Mouse (Mus musculus) liver, adult (tissue): ENCODE measurements at regions not wholly inside any gene's neighbourhood (a gene's known extent, or its start where the extent isn't known, plus 50 kb on each side); places are given as distances from the start of the nearest gene placed in this dataset.
A peak's percentile ranks its signal among the peaks of the same experiment; 100 is the strongest.

ENCODE experiments used
- GATA4 ChIP-seq: IDR thresholded peaks from 2 replicates; pipeline ENCODE4 v1.6.1; 2014; ENCODE audit warnings: mild to moderate bottlenecking, low read length; ENCODE audit not compliant: insufficient replicate concordance

DNA sequence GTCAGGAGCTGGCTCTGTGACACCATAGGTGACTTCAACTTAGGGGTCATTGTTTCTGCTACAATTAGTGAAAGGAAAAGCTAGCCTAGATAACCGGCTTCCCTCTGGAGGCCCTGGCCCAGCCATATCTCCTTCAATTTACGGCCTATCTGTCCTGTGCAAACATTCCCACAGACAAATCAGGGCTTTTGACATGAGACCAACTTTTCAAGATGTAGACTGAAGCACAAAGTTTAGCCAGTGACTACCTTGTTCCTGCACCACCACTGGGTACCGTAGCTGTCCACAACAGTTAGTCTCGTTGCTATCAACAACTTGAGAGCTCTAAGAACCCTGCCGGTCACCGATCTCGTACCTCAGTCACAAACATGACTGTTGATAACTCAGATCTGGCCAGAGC lies 402.9 kb upstream of the Rgma start:
- no peak for TF ChIP-seq GATA4

DNA sequence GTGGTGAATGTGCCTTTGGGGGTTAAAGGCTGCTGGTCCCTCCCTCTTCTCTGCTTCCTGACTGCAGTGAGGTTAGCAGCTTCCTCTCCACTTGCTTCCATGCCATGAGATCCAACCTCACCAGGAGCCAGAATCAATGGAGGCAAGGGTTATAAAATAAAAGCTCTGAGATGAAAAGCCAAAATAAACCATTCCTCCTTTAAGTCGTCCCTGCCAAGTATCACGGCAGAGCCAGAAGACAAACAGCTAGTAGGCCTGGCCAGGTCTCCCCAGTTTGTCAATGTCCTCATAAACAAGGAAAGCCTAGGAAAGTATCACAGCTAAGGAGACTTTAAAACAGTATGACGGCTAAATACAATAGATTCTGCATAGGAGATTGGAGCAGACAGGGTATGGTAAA lies 401.5 kb upstream of the Rgma start:
- no peak for TF ChIP-seq GATA4

- no peak for TF ChIP-seq GATA4
Observed at GRCm38 (mm10) chr7:72974384-72974783, 400.9 kb upstream of the Rgma start.

DNA sequence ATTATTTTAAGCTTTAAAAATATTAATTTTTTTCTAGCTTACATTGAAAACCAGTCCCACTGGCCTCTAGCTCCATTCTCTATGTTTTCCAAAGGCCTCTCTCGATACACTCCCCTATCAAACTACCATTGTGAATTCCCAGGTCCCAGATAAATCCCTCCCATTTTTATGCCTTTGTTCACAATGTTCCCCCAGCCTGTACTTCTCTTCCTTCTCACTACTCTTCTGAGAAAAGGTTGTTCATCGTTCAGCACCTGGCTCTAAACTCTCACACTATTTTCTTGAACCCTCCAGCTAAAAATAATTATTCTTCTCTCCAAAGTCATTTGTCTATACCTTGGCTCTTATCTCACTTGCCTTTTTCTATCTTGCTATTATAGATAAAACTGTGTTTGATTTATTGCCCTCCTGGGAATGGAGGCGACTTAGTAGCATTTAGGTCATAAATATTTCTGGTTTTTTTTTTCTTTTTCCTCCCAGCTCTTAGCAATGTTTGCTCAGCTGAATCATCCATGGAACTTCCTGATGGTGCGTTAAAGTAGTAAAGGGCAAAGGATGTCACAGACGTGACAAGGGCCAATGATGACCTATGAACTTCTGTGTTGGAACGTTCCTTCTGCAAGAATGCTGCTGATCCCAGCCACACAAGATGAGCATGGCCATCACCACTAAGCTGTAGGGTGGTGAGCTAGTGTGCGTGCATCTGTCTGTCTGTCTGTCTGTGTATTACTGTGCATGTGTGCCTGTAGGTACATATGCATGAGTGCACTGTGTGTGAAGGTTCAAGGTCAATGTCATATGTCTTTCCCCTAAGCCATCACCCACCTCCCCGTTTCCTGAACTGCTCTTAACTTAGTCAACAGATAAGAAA lies 384.5 kb upstream of the Rgma start:
- no peak for TF ChIP-seq GATA4

- no peak for TF ChIP-seq GATA4
Observed at GRCm38 (mm10) chr7:72998374-72998773, 376.9 kb upstream of the Rgma start.

- TF ChIP-seq GATA4, result no peak
Observed at GRCm38 (mm10) chr7:73019151-73019550, 356.2 kb upstream of the Rgma start.

DNA sequence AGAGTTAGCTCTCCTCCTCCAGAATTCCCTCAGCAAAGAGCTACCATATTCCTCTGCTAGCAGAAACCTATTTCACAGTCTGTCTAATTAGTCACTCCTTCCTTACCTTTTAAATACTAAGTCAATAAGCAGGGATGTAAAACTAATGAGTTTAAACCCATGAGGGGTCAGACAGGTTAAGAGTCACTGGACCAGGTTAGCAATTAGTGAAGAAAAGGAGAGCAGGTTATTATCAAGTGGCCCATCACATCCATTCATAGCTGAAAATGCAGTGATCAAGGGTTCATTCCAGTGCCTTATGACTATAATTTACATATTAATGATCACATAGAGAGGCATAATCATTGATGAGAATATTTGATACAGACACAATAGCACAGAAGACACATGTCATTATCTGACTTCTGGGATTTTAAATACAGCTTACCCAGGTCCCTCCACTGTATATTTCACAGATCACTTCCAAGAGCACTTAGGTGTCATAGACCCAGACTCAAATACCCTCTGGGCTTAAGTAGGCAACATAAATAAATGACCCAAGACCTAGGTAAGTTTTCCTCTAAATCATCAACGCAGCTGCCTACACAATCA lies 355.4 kb upstream of the Rgma start:
- no peak for TF ChIP-seq GATA4

GRCm38 (mm10) chr7:73021786-73022185 lies 353.5 kb upstream of the Rgma start:
- TF ChIP-seq GATA4, result no peak

DNA sequence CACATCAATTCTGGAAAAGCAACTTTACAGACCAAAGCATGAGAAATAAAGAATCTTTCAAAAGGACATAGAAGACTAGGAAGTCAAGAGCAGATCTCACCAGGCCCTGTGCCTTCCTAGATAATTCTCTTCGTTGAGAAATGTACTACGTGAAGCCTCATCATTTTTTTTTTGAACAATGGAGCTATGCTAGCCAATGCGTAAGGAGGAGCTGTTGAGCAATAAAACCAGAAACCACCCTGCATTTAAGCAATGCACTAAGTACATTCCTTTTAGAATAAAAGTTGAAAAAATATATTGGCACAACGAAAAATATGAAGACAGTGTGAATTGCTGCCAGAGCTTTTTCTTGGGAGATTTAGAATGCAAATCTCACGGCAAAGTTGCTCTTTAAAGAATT lies 349.7 kb upstream of the Rgma start:
- TF ChIP-seq GATA4, result no peak

GRCm38 (mm10) chr7:73028952-73029351 lies 346.4 kb upstream of the Rgma start:
- TF ChIP-seq GATA4, result no peak

DNA sequence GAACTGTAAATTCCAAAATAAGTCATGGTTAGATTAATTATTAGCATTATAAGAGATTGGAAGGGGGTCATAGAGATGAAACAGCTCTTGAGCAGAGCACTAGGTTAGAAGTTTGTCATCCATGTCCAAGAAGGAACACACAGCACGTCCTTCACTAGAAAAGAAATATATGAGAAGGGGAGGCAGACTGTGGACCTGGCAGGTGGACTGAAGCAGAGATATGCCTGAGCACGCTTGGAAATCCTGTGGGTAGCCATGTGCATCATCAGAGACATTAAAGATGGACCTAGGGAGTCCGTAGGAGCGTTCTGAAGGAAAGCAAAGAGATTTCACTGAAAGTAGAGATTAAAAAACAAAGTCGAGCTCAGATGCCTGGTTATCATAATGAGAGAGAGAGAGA lies 343.9 kb upstream of the Rgma start:
- TF ChIP-seq GATA4, result no peak

DNA sequence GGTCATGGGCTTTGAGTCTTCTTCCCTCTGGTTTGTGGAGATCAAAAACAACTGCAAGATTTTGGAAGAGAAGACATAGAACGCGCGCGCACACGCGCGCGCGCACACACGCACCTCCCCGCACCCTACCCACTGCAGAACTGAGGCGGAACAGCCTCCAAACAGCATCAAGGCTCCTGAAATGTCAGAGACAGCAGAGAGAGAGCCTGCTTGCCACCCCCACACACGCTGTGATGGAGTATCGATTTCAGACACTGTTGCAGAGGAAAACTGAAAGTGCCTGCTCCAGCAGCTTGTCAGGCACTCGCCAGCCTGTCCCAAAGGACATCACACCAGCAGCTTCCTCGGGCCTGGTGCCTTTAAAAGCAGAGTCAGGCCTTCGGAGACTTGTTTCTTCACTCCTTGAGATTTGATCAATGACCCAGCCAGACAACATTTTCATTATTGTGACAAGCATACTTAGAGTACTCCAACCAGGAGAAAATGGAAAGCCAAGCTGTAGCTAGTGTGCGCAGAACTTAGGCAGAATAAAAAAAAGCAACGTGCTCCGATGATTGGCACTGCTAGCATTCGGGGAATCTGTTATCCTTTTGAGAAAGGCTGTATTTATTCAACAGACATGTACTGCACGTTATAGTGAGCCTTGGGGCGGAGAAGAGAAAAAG lies 342.9 kb upstream of the Rgma start:
- TF ChIP-seq GATA4, result no peak

DNA sequence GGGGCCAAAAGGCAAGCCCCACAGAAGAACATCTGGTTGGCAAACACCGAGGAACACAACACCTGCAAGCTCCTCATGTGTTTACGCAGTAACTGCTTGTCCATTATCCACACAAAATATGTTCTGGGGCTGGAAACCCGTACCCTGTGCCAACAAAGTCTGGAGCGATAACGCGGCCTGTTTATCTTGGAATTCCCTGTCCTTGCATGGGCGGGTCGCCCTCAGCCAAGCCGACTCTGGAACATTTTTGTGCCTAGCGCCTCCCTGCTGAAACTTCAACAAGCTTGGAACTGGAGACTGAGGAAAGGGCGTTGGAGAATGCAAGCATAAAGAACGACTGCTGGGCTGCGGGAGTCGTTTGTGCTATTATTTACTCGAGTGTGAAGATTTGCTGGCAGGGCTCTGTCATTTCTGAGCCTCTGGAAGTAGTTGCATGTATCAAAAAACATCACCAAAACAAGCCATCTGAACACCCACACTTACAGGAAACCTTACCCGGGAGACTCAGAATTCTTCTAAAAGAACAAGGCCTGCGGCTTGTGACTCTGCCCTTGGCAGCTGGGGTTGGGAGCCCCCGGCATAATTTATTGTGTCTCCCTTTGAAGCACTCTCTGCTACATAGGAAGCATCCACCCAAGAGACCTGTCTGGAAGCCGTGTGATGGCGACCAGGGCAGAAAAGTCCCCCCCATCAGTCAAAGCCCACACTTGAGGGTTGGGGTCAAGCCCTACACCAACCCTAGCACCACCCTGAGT lies 338.3 kb upstream of the Rgma start:
- peak; percentile 28; the same call in 1 of the 2 replicates for TF ChIP-seq GATA4

GRCm38 (mm10) chr7:73037638-73038037 lies 337.7 kb upstream of the Rgma start:
- TF ChIP-seq GATA4, result no peak

DNA sequence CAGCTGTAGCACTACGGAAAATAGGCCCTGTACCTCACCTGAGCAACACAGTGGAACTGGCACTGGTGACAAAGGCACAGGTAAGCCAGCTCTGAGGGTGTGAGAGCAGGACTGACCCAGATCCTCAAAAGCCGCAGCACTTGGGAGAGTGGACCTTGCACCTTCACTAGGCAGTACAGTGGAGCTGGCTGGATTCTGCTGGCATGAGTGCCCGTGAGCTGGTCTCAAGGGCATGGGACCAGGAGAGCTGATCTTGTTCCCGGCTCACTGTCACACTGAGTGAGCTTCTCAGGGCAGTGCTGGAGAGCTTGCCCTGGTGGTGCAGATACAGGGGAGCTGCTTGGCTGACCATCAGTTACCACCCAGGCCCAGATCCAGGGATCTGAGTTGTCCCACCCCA lies 335.4 kb upstream of the Rgma start:
- no peak for TF ChIP-seq GATA4
